ENCODE assay signal across 2 mouse cellular contexts in the genomic region with DNA sequence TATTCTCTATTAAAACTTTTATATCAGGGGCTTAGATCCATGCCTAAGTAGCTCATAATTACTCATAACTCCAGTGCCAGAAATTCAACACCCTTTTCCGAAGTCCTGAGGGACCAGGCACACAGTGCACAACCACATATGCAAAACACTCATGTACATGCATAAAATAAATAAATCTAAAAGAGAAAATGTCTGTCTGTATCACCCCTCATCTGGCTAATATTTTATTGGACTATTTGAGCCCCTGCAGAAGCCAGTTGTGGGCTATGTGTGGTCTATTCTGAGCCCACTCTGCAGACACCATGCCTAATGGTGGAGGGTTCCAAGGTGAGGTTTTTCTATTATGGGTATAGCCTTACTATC.
TF ChIP-seq lines count a peak whose summit lies in the region.

No protein-coding gene starts in this region.

TF ChIP-seq in MEL, 35 proteins besides CTCF, POLR2A, EP300 and RAD21:
- TF ChIP-seq NRF1 (IDR thresholded peaks at IDR 0.05; ENCODE audit: insufficient read depth, low read depth, low read length, poor library complexity, severe bottlenecking) (no peak), POLR2AphosphoS2 (IDR thresholded peaks at IDR 0.05; ENCODE audit: low read length) (no peak), HCFC1 (IDR thresholded peaks at IDR 0.05; ENCODE audit: low read depth, low read length) (no peak; the same call in 1 of the 2 replicates), CHD2 (IDR thresholded peaks at IDR 0.05; ENCODE audit: low read length) (no peak), USF1 (IDR thresholded peaks at IDR 0.05; ENCODE audit: low read depth, low read length) (no peak), ZC3H11A (IDR thresholded peaks at IDR 0.05; ENCODE audit: low read depth, low read length) (no peak), UBTF (IDR thresholded peaks at IDR 0.05; ENCODE audit: borderline replicate concordance, insufficient read depth, low read depth, low read length) (no peak), NELFE (IDR thresholded peaks at IDR 0.05; ENCODE audit: low read depth, low read length) (peak; percentile 15; the same call in 1 of the 2 replicates), JUND (IDR thresholded peaks at IDR 0.05; ENCODE audit: low read depth, low read length) (0 out of 2 replicates have a peak, but pooled peaks have one; percentile 50), CHD1 (IDR thresholded peaks at IDR 0.05; ENCODE audit: low read depth, low read length) (peak; percentile 93), KAT2A (conservative IDR thresholded peaks at IDR 0.05; ENCODE audit: low read depth, low read length) (no peak), SMC3 (IDR thresholded peaks at IDR 0.05; ENCODE audit: low read depth, low read length) (no peak), MAFK (IDR thresholded peaks at IDR 0.05; ENCODE audit: borderline replicate concordance, low read depth, low read length) (no peak), SIN3A (IDR thresholded peaks at IDR 0.05; ENCODE audit: low read length) (no peak; the same call in 1 of the 2 replicates), RCOR1 (IDR thresholded peaks at IDR 0.05; ENCODE audit: low read depth, low read length) (peak; percentile 30; the same call in 1 of the 2 replicates), GABPA (IDR thresholded peaks at IDR 0.05; ENCODE audit: low read depth, low read length) (no peak), ZMIZ1 (IDR thresholded peaks at IDR 0.05; ENCODE audit: low read depth, low read length) (peak; percentile 57; the same call in 1 of the 2 replicates), TBP (IDR thresholded peaks at IDR 0.05; ENCODE audit: low read depth, low read length) (no peak), ELF1 (IDR thresholded peaks at IDR 0.05; ENCODE audit: low read depth, low read length) (no peak), GATA1 (IDR thresholded peaks at IDR 0.05; ENCODE audit: low read depth, low read length) (no peak), MYC (IDR thresholded peaks at IDR 0.05; ENCODE audit: low read depth, low read length) (no peak; the same call in 1 of the 2 replicates), E2F4 (IDR thresholded peaks at IDR 0.05; ENCODE audit: borderline replicate concordance, low read depth, low read length) (no peak)
TF ChIP-seq in MEL: peak in this region for 5.

TF ChIP-seq in myocyte, 11 proteins besides CTCF, POLR2A, EP300 and RAD21:
- TF ChIP-seq MYOG (IDR thresholded peaks at IDR 0.05; ENCODE audit: control insufficient read depth in 1 of 3, insufficient read depth in 1 of 3, insufficient read length in 2 of 3, low read depth in 2 of 3) (no peak), MAX (IDR thresholded peaks at IDR 0.05; ENCODE audit: low read depth) (no peak), E2F4 (IDR thresholded peaks at IDR 0.05; ENCODE audit: insufficient read depth) (no peak), TCF3 (IDR thresholded peaks at IDR 0.05; ENCODE audit: insufficient read length, low read depth) (no peak), MYOD1 (IDR thresholded peaks at IDR 0.05; ENCODE audit: control insufficient read depth in 1 of 3, insufficient read length in 2 of 3, low read depth in 2 of 3) (no peak), TCF12 (IDR thresholded peaks at IDR 0.05; ENCODE audit: insufficient read depth, poor library complexity, severe bottlenecking) (no peak), POLR2AphosphoS2 (IDR thresholded peaks at IDR 0.05; ENCODE audit: insufficient read length, low read depth) (no peak), REST (IDR thresholded peaks at IDR 0.05; ENCODE audit: insufficient read depth, insufficient read length) (no peak), USF1 (IDR thresholded peaks at IDR 0.05; ENCODE audit: low read depth) (no peak), SRF (IDR thresholded peaks at IDR 0.05; ENCODE audit: control insufficient read depth, insufficient read length, low read depth) (no peak), CEBPB (IDR thresholded peaks at IDR 0.05; ENCODE audit: insufficient read depth, poor library complexity, severe bottlenecking) (no peak)
TF ChIP-seq in myocyte: peak in this region for 0.
